Mouse (Mus musculus) megakaryocyte, embryonic 14.5 days (primary cell): ENCODE results near the gene Ccni.

ENCODE experiments used
- FLI1 ChIP-seq: IDR thresholded peaks from 2 replicates; pipeline ENCODE4 v1.6.1; 2012; ENCODE audit warnings: low read length, inconsistent platforms, mixed read lengths
- GATA1 ChIP-seq: IDR thresholded peaks from 3 replicates; pipeline ENCODE4 v1.6.1; 2012; ENCODE audit warnings: mixed read lengths, low read length, inconsistent platforms, borderline replicate concordance

DNA sequence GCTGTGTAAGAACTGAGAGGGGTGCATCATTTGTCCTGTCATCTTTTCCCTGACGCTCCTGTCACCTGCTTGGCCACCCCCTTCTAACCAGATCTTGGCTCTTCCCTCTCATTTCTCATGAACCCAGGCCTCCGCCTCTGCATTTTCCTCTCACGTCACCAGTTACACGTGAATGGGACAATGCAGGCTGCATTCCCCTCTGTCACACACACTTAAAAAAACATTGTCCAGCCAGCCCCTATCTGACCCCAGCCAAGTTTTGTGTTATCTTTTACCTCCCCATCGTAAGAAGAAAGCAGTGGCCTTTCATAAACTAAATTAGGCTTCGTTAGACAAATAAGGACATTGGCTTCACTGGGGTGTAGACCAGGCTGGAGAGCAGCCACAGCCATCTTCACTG lies 33.8 kb downstream of the Ccni start:
- TF ChIP-seq GATA1 (no peak), FLI1 (no peak)
